Mouse (Mus musculus) gastrocnemius, postnatal 14 days (tissue): Measurements from ENCODE around the gene Tinagl1. TPM values are rescaled to one million over a fixed set of nuclear protein-coding genes. Genes with fewer than 3 reads are reported as not detected.
A peak's percentile ranks its signal among the peaks of the same experiment; 100 is the strongest.

Experiments
- DNase-seq: peaks from one replicate; pipeline ENCODE4 v3.0.0; 2021; ENCODE audit warnings: mixed read lengths
- intact Hi-C: fragments of 180-260 bp; cut with DNase I; formaldehyde crosslinking; loops from one replicate; pipeline ENCODE4 v1.15.1; 2025; ENCODE audit warnings: low total_unique reads
- total RNA-seq, 2 experiments: library from RNA; stranded (reverse); gene quantifications; 2 replicates each; pipeline ENCODE4 v1.2.3; 2021

Gene Tinagl1
- total RNA-seq, 2 experiments from 2014 or later = 29.3 to 39.2 TPM

- DNase-seq = peak; percentile 41
- intact Hi-C loops = no loop called here
These were observed 11.5 kb downstream of the Tinagl1 start for GRCm38 (mm10) chr4:130163391-130163861.

- intact Hi-C loops = no loop called here
- DNase-seq = no peak
These were observed 13.6 kb downstream of the Tinagl1 start for GRCm38 (mm10) chr4:130161349-130161748.

- DNase-seq = no peak
- intact Hi-C loops = no loop called here
These were observed 18.0 kb downstream of the Tinagl1 start for GRCm38 (mm10) chr4:130156812-130157371.

GRCm38 (mm10) chr4:130154250-130154649 lies 20.7 kb downstream of the Tinagl1 start:
- no peak for DNase-seq
- intact Hi-C loops = no loop called here

GRCm38 (mm10) chr4:130148405-130148804 lies 26.5 kb downstream of the Tinagl1 start:
- intact Hi-C loops = no loop called here
- no peak for DNase-seq

GRCm38 (mm10) chr4:130141786-130142185 lies 33.1 kb downstream of the Tinagl1 start:
- intact Hi-C loops = no loop called here
- no peak for DNase-seq

GRCm38 (mm10) chr4:130140992-130141402 lies 33.9 kb downstream of the Tinagl1 start:
- intact Hi-C loops = no loop called here
- DNase-seq = no peak

- DNase-seq = no peak
- intact Hi-C loops = loop anchor here (2.0 kb wide), 1 partner anchor 50 kb away; no protein-coding TSS in a partner anchor
These were observed 35.8 kb downstream of the Tinagl1 start, which contains the start of gene Hcrtr1 for GRCm38 (mm10) chr4:130139214-130139492. Gene Hcrtr1 (minus strand): TSS chr4:130139359.

GRCm38 (mm10) chr4:130138441-130139213 lies 36.3 kb downstream of the Tinagl1 start:
- peak; percentile 74 for DNase-seq
- intact Hi-C loops = loop anchor here (2.0 kb wide), 1 partner anchor 50 kb away; no protein-coding TSS in a partner anchor

GRCm38 (mm10) chr4:130133399-130133798 lies 41.5 kb downstream of the Tinagl1 start:
- no peak for DNase-seq
- intact Hi-C loops = no loop called here

- intact Hi-C loops = no loop called here
- DNase-seq = no peak
These were observed 43.3 kb downstream of the Tinagl1 start for GRCm38 (mm10) chr4:130131448-130132105.

GRCm38 (mm10) chr4:130130641-130131350 lies 44.1 kb downstream of the Tinagl1 start:
- intact Hi-C loops = no loop called here
- no peak for DNase-seq

- intact Hi-C loops = no loop called here
- DNase-seq = no peak
These were observed 44.8 kb downstream of the Tinagl1 start for GRCm38 (mm10) chr4:130130082-130130481.

- intact Hi-C loops = no loop called here
These were observed 46.0 kb downstream of the Tinagl1 start for GRCm38 (mm10) chr4:130128907-130129306.

GRCm38 (mm10) chr4:130125935-130126334 lies 49.0 kb downstream of the Tinagl1 start:
- intact Hi-C loops = no loop called here
- DNase-seq = no peak

More at GRCm38 (mm10) chr4:130128907-130129306, 46.0 kb downstream of the Tinagl1 start:
- DNase-seq = no peak

GRCm38 (mm10) chr4:130125164-130125563 lies 49.8 kb downstream of the Tinagl1 start:
- intact Hi-C loops = no loop called here
- DNase-seq = no peak

GRCm38 (mm10) chr4:130124110-130124509 lies 50.8 kb downstream of the Tinagl1 start:
- DNase-seq = no peak
- intact Hi-C loops = no loop called here

- intact Hi-C loops = no loop called here
- DNase-seq = no peak
These were observed 51.9 kb downstream of the Tinagl1 start for GRCm38 (mm10) chr4:130123020-130123419.

GRCm38 (mm10) chr4:130121560-130121959 lies 53.4 kb downstream of the Tinagl1 start:
- intact Hi-C loops = no loop called here
- no peak for DNase-seq

- intact Hi-C loops = no loop called here
- DNase-seq = no peak
These were observed 54.2 kb downstream of the Tinagl1 start for GRCm38 (mm10) chr4:130120752-130121151.
